Comparison of ENCODE assay signal across 24 mouse cellular contexts in the genomic region with DNA sequence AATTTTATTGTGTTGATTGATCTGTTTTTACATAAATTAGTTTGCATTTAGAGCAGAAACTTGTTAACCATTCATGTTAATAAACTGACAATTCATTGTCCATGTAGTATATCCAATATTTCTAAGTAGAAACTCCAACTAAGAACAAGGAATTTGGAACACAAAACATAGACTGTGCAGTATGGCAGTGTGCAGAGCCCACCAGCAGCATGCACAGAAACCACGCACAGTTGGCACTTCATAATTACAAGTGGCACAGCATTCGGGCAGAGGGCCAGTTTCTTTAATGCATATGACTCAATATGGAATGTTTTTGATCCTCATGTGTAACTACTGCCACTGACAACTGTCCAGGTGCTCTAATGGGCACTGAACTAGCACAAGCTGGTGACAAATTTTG.
DNase-seq lines count a peak whose midpoint lies in the region; ATAC-seq lines count a peak whose summit lies in the region.
"Had no signal": no experiment of that assay in that cellular context is flagged by ENCODE, and none has a peak within 500 bp of the region (broad histone marks: within the 10 kb centered on the region; RNA-seq: fewer than 3 reads in every experiment).

No protein-coding gene starts in this region.

- H3K9ac ChIP-seq in forebrain, embryonic 14.5 days (ENCODE audit: low read length): no peak overlapping the region
- no peak overlapping the region for H3K9ac ChIP-seq in forebrain, embryonic 11.5 days (ENCODE audit: low read length)
- H3K9ac ChIP-seq in forebrain, embryonic 16.5 days (replicated peaks; ENCODE audit: low read depth, low read length): no peak overlapping the region
- H3K9ac ChIP-seq: embryonic facial prominence, embryonic 15.5 days; hindbrain, embryonic 12.5 days; intestine, embryonic 15.5 days had no signal

- no peak overlapping the region for H3K4me2 ChIP-seq in forebrain, embryonic 14.5 days (ENCODE audit: low read length)
- H3K4me2 ChIP-seq in forebrain, embryonic 11.5 days (ENCODE audit: low read depth, low read length, severe bottlenecking): no peak overlapping the region
- H3K4me2 ChIP-seq in forebrain, embryonic 16.5 days (ENCODE audit: low read length): no peak overlapping the region
- H3K4me2 ChIP-seq: embryonic facial prominence, embryonic 15.5 days; hindbrain, embryonic 12.5 days; intestine, embryonic 15.5 days had no signal

- WGBS in forebrain, embryonic 14.5 days: 74% methylated on average over 2 of the region's 2 CpGs
- 86% methylated on average over 2 of the region's 2 CpGs for WGBS in forebrain, embryonic 11.5 days
- WGBS in forebrain, embryonic 16.5 days: 51% methylated on average over 2 of the region's 2 CpGs

- peak; percentile 83 for ATAC-seq in forebrain, embryonic 14.5 days
- ATAC-seq in forebrain, embryonic 11.5 days (replicated peaks; ENCODE audit: low FRiP score): no peak
- ATAC-seq in forebrain, embryonic 16.5 days: peak; percentile 84
- ATAC-seq: activated CD4-positive, CD25-positive, alpha-beta regulatory T cell, adult 4 months; intestine, embryonic 15.5 days; Patski had no signal

- H3K9me3 ChIP-seq in forebrain, embryonic 14.5 days (replicated peaks; ENCODE audit: control insufficient read depth, low read length): no peaks in the 10 kb centered on the region
- no peaks in the 10 kb centered on the region for H3K9me3 ChIP-seq in forebrain, embryonic 11.5 days (ENCODE audit: control insufficient read depth, low read length)
- no peaks in the 10 kb centered on the region for H3K9me3 ChIP-seq in forebrain, embryonic 16.5 days (ENCODE audit: control insufficient read depth, low read length)
- H3K9me3 ChIP-seq: embryonic facial prominence, embryonic 15.5 days; heart, embryonic 10.5 days; hindbrain, embryonic 12.5 days; intestine, embryonic 15.5 days had no signal

- no peak overlapping the region for H3K27ac ChIP-seq in forebrain, embryonic 14.5 days (ENCODE audit: low read depth, low read length)
- H3K27ac ChIP-seq in forebrain, embryonic 11.5 days (ENCODE audit: low read depth, low read length): no peak overlapping the region
- H3K27ac ChIP-seq in forebrain, embryonic 16.5 days (ENCODE audit: low read length): no peak overlapping the region
- H3K27ac ChIP-seq: embryonic facial prominence, embryonic 15.5 days; gastrocnemius, adult 2 months; heart, embryonic 10.5 days; hindbrain, embryonic 12.5 days; intestine, embryonic 15.5 days had no signal

- intact Hi-C loops in left cerebral cortex, postnatal 4 days (cut with DNase I): no loop called here
- intact Hi-C loops in left cerebral cortex, postnatal 36 days (cut with DNase I): no loop called here

- no peaks in the 10 kb centered on the region for H3K36me3 ChIP-seq in forebrain, embryonic 14.5 days (ENCODE audit: control insufficient read depth, insufficient read depth, low read length)
- H3K36me3 ChIP-seq in forebrain, embryonic 11.5 days (ENCODE audit: control insufficient read depth, insufficient read depth, low read length): no peaks in the 10 kb centered on the region
- H3K36me3 ChIP-seq in forebrain, embryonic 16.5 days (ENCODE audit: control insufficient read depth, insufficient read depth): no peaks in the 10 kb centered on the region
- H3K36me3 ChIP-seq: embryonic facial prominence, embryonic 15.5 days; heart, embryonic 10.5 days; hindbrain, embryonic 12.5 days; intestine, embryonic 15.5 days had no signal

- DNase-seq in forebrain, embryonic 14.5 days (ENCODE audit: low spot score): peak; percentile 70
- DNase-seq in forebrain, embryonic 11.5 days (ENCODE audit: low spot score): no peak
- peak; percentile 5 for DNase-seq in left cerebral cortex, postnatal 4 days
- DNase-seq in left cerebral cortex, postnatal 36 days (ENCODE audit: low spot score in 2 of 2): no peak
- peak; percentile 26 for DNase-seq in right cerebral cortex, postnatal 14 days
- DNase-seq in right cerebral cortex, adult 2 months (ENCODE audit: low spot score in 2 of 2): no peak
- DNase-seq in gastrocnemius, postnatal 25 days: no peak
- DNase-seq: adrenal gland, postnatal 14 days; cerebellum, adult 2 months; embryo, embryonic 11 days; gastrocnemius, adult 2 months; gastrocnemius, postnatal 36 days; heart, adult 11 months; heart, postnatal 10 days; heart, postnatal 4 days had no signal

- no peaks in the 10 kb centered on the region for H3K4me1 ChIP-seq in forebrain, embryonic 14.5 days (ENCODE audit: control insufficient read depth, insufficient read depth, low read length)
- H3K4me1 ChIP-seq in forebrain, embryonic 11.5 days (replicated peaks; ENCODE audit: control insufficient read depth, insufficient read depth, low read length): no peaks in the 10 kb centered on the region
- no peaks in the 10 kb centered on the region for H3K4me1 ChIP-seq in forebrain, embryonic 16.5 days (replicated peaks; ENCODE audit: control insufficient read depth, insufficient read depth, low read length)
- H3K4me1 ChIP-seq: embryonic facial prominence, embryonic 15.5 days; heart, embryonic 10.5 days; hindbrain, embryonic 12.5 days; intestine, embryonic 15.5 days had no signal

- no peaks in the 10 kb centered on the region for H3K27me3 ChIP-seq in forebrain, embryonic 14.5 days (replicated peaks; ENCODE audit: control insufficient read depth, insufficient read depth, low read length)
- no peaks in the 10 kb centered on the region for H3K27me3 ChIP-seq in forebrain, embryonic 11.5 days (ENCODE audit: control insufficient read depth, insufficient read depth, low read length)
- H3K27me3 ChIP-seq in forebrain, embryonic 16.5 days (replicated peaks; ENCODE audit: control insufficient read depth, insufficient read depth, low read length): no peaks in the 10 kb centered on the region
- H3K27me3 ChIP-seq: CH12.LX; embryonic facial prominence, embryonic 15.5 days; hindbrain, embryonic 12.5 days; intestine, embryonic 15.5 days; Patski had no signal

- no peak overlapping the region for H3K4me3 ChIP-seq in forebrain, embryonic 14.5 days (ENCODE audit: low read depth, low read length)
- H3K4me3 ChIP-seq in forebrain, embryonic 11.5 days (ENCODE audit: low read depth, low read length): no peak overlapping the region
- no peak overlapping the region for H3K4me3 ChIP-seq in forebrain, embryonic 16.5 days (replicated peaks; ENCODE audit: low read length)
- H3K4me3 ChIP-seq: embryonic facial prominence, embryonic 15.5 days; erythroblast, embryonic 14.5 days; gastrocnemius, adult 2 months; heart, embryonic 10.5 days; hindbrain, embryonic 12.5 days; intestine, embryonic 15.5 days had no signal

Comparison
In these comparisons a context has a peak if more than half of its experiments do, and no peak if none do; other contexts are left out.
1. DNase-seq: peak in forebrain, embryonic 14.5 days (single experiment), left cerebral cortex, postnatal 4 days (single experiment) and right cerebral cortex, postnatal 14 days (single experiment); none in forebrain, embryonic 11.5 days (single experiment), left cerebral cortex, postnatal 36 days (0 of 2), right cerebral cortex, adult 2 months (0 of 2) and gastrocnemius, postnatal 25 days (single experiment).